Mouse (Mus musculus): Measurements from ENCODE around the gene Ripor2. TPM values are rescaled to one million over a fixed set of nuclear protein-coding genes. Genes with fewer than 3 reads are reported as not detected.

Gene Ripor2
- polyA plus RNA-seq, 1 experiment = not detected

DNA sequence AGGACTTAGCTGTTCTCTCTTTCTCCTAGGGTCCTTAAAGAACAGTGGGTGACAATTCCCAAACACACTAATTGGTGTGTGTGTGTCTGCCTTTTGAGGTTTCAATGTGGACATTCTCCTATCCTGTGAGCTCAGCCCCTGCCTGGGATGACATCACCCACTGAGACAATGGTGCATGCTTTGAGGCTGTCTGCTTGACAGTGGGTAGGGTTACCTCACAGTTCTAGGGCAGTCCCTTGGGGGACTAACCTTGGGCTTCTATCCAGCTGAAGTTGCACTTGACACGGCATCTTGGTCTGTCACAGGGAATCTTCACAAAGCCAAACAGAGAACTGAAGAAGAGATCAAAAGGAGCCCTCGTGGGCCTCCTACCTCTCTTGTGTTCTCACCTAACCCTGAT is 86.6 kb downstream of the Ripor2 start:
- H3K4me3 ChIP-seq (ENCODE audit: insufficient read depth, low read depth, low read length) = no peak overlapping the region
- H3K4me1 ChIP-seq (ENCODE audit: control insufficient read depth, insufficient read depth, low read length) = no peaks in the 10 kb centered on the region
- WGBS = 65% methylated on average over 2 of the region's 2 CpGs
- TF ChIP-seq POLR2A (IDR thresholded peaks at IDR 0.05; ENCODE audit: insufficient read depth, low read depth, low read length) (no peak), CTCF (IDR thresholded peaks at IDR 0.05; ENCODE audit: insufficient read depth, low read depth, low read length) (no peak)
- H3K27ac ChIP-seq (ENCODE audit: insufficient read depth, low read depth, low read length) = no peak overlapping the region

DNA sequence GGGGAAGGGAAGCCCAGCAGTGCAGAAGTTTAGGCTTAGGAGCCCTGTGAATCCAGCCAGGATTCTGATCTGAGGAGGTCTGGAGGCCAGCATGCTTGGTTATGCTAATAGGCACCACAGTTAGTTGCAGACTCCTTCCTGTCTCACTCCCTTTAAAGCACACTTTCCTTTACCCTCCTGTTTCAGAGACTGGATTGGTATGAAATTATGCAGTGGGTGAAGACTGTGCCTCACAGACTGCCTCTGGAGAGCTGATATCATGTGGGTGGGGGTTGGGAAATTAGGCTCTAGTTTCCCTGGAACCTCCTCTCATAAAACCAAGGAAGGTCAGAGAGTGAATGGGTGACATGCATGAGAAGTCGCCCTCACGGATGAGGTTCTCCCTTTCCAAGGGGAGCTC is 88.7 kb downstream of the Ripor2 start:
- no peak overlapping the region for H3K27ac ChIP-seq (ENCODE audit: insufficient read depth, low read depth, low read length)
- TF ChIP-seq POLR2A (IDR thresholded peaks at IDR 0.05; ENCODE audit: insufficient read depth, low read depth, low read length) = no peak
- no peak for TF ChIP-seq CTCF (IDR thresholded peaks at IDR 0.05; ENCODE audit: insufficient read depth, low read depth, low read length)
- WGBS = 92% methylated on average over 2 of the region's 2 CpGs
- H3K4me1 ChIP-seq (ENCODE audit: control insufficient read depth, insufficient read depth, low read length) = no peaks in the 10 kb centered on the region
- H3K4me3 ChIP-seq (ENCODE audit: insufficient read depth, low read depth, low read length) = no peak overlapping the region

DNA sequence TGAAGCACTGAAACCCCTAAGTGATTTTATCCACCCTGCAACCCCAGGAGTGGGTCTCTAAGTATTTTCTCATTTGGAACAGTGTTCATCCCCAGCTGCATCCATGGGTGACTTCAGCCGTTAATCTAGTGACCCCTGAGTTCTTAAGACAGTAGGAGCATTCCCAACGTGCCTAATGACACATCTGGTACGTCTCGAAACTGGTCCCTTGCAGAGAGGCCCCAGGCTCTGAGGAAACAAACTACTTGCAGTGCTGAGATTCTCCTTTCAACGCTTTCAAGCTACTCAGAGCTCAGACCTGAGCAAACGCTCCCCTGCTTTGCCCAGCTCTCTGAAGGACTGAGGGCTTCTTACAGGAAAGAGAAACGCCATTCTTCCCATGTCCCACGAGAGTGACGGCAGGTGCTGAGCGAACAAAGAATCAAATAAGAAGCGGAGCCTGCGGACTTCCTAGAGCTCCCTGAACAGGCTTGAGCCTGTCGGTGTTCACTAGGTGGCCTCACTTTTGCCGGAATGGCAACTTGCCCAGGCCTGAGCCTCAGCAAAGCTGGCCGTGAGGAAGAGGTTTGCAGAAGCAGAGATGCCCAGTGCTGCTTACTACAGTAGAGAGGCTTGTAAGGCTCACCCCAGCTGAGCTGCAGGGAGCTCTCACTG is 97.2 kb downstream of the Ripor2 start:
- no peak for TF ChIP-seq POLR2A (IDR thresholded peaks at IDR 0.05; ENCODE audit: insufficient read depth, low read depth, low read length)
- TF ChIP-seq CTCF (IDR thresholded peaks at IDR 0.05; ENCODE audit: insufficient read depth, low read depth, low read length) = no peak
- H3K4me3 ChIP-seq (ENCODE audit: insufficient read depth, low read depth, low read length) = no peak overlapping the region
- H3K4me1 ChIP-seq (ENCODE audit: control insufficient read depth, insufficient read depth, low read length) = 0 out of 2 replicates have a peak, but pooled peaks cover 3% of the 10 kb centered on the region
- H3K27ac ChIP-seq (ENCODE audit: insufficient read depth, low read depth, low read length) = no peak overlapping the region
- 41% methylated on average over 15 of the region's 15 CpGs for WGBS

DNA sequence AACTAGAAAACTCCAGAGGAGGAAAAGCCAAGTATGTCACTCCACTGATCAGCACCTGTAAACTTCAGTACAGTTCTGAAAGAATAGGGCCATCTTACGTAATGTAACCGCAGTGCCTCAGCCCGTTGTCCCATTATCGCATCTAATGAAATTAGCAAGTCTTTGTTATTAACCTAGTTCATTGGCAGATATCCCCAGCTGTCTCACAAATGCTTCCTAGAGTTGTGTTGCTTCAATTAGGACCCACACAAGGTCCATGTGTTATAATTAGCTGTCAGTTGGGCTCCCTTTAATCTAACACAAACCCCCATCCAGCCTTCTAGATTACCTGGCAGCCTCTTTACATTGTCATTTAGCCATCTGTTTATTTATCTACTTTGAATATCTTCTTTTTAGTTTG is 99.0 kb downstream of the Ripor2 start:
- Histone ChIP-seq H3K4me1 (ENCODE audit: control insufficient read depth, insufficient read depth, low read length) (0 out of 2 replicates have a peak, but pooled peaks cover 3% of the 10 kb centered on the region), H3K27ac (ENCODE audit: insufficient read depth, low read depth, low read length) (no peak overlapping the region), H3K4me3 (ENCODE audit: insufficient read depth, low read depth, low read length) (no peak overlapping the region)
- WGBS = 76% methylated on average over 4 of the region's 4 CpGs
- no peak for TF ChIP-seq CTCF (IDR thresholded peaks at IDR 0.05; ENCODE audit: insufficient read depth, low read depth, low read length)
- TF ChIP-seq POLR2A (IDR thresholded peaks at IDR 0.05; ENCODE audit: insufficient read depth, low read depth, low read length) = no peak

DNA sequence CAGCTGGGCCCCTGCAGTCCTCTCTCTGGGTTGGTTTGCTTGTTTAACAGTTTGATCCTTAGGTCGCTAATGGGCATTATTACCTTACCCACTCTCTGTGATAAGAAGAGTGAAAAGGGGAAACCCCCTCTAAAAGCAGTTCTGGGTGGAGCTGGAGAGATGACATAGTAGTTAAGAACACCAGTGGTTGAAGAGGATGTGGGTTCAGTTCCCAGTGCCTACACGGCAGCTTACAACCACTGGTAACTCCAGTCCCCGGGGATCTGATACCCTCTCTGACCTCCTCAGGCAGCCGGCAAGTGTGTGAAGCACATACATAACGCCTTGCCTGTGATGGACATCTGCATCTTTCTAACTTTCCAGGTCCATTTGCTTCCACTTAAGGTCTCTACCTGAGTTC is 100.4 kb downstream of the Ripor2 start:
- 90% methylated on average over 5 of the region's 5 CpGs for WGBS
- H3K4me1 ChIP-seq (ENCODE audit: control insufficient read depth, insufficient read depth, low read length) = peaks cover 7% of the 10 kb centered on the region; the same call in 1 of the 2 replicates

DNA sequence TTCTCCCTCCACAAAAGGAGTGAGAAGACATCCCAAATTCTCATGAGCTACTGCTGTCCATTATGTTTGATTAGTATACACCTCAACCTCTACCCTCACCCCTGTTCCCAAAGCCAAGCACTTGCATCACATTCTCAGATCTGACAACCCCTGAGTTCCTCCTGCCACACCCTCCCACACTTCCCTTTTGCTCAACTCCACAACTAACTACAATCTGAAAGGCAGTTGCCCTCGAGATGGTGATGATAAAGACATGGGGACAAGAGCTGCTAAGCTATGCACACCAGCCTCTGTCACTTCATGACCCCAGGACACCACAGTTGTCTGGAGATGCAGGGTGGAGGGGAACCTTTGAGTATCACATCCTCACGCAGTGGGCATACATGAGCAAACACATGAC is 102.5 kb downstream of the Ripor2 start:
- Histone ChIP-seq H3K4me3 (ENCODE audit: insufficient read depth, low read depth, low read length) (no peak overlapping the region), H3K4me1 (ENCODE audit: control insufficient read depth, insufficient read depth, low read length) (peaks cover 4% of the 10 kb centered on the region; the same call in 1 of the 2 replicates), H3K27ac (ENCODE audit: insufficient read depth, low read depth, low read length) (no peak overlapping the region)
- TF ChIP-seq POLR2A (IDR thresholded peaks at IDR 0.05; ENCODE audit: insufficient read depth, low read depth, low read length) = no peak
- TF ChIP-seq CTCF (IDR thresholded peaks at IDR 0.05; ENCODE audit: insufficient read depth, low read depth, low read length) = no peak
- 78% methylated on average over 2 of the region's 2 CpGs for WGBS

More for the DNA sequence above, 100.4 kb downstream of the Ripor2 start:
- H3K4me3 ChIP-seq (ENCODE audit: insufficient read depth, low read depth, low read length) = no peak overlapping the region
- no peak for TF ChIP-seq POLR2A (IDR thresholded peaks at IDR 0.05; ENCODE audit: insufficient read depth, low read depth, low read length)
- TF ChIP-seq CTCF (IDR thresholded peaks at IDR 0.05; ENCODE audit: insufficient read depth, low read depth, low read length) = no peak
- H3K27ac ChIP-seq (ENCODE audit: insufficient read depth, low read depth, low read length) = no peak overlapping the region

DNA sequence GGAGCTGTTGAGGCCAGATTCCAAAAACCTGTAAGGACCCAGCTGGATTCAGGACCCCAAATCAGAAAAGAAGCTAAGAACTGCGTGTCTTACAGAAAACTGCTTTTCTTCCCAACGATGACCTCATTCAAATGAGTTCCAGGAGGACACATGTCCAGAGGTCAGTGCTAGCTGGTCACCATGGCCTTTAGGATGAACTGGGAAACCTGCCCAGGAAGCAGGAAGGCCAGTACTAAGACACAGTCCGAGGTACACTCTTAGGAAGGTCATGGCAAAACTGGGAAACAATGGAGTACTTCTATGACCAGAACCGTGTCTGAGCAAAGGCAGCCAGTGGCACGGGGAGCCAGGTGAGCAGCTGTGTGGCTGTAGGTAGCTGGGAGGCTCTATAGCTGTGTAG is 103.9 kb downstream of the Ripor2 start:
- Histone ChIP-seq H3K4me3 (ENCODE audit: insufficient read depth, low read depth, low read length) (no peak overlapping the region), H3K4me1 (ENCODE audit: control insufficient read depth, insufficient read depth, low read length) (peaks cover 4% of the 10 kb centered on the region; the same call in 1 of the 2 replicates), H3K27ac (ENCODE audit: insufficient read depth, low read depth, low read length) (no peak overlapping the region)
- 75% methylated on average over 5 of the region's 5 CpGs for WGBS
- TF ChIP-seq POLR2A (IDR thresholded peaks at IDR 0.05; ENCODE audit: insufficient read depth, low read depth, low read length) = no peak
- no peak for TF ChIP-seq CTCF (IDR thresholded peaks at IDR 0.05; ENCODE audit: insufficient read depth, low read depth, low read length)

DNA sequence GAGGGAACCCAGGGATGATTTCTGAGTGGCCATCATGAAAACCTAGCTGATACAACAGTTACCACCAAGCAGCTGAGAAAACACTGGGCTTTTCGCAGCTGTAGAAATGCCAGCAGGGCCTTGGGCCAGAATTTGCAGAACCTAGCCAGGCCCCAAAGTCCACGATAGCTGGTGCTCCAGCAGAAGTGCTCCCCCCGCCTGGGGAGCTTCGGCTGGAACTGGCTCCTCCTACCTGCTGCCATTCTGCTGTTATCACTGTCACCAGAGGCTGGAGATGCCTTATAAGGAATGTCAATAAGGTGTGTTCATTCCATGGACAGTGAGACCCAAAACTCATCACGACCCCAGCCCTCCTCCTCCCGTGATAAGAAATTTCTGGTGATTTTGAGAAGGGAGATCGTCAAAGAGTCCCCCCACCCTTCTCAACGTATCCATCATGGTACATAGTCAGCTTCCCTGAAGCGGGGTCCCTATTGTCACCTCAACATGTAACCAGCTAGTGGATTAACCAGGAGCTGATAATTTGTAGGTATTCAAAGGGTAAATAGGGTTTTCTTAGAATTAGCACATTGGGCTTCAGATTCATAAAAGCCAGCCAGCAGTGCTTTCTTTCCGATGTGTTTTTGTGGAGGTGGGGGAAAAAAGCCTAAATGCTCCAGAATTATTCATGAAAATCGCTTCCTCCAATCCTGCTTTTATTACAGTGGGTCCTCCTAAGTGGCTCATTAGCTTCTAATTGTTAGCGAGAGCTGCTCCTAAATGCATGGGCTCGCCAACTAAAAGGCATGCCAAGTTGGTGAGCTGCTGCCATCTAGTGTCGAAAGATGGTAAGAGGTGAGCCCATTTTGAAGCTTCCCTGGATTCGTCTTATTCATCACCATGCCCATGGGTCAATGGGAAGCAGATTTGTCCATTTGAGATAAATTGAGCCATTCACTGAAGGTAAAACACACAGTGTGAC is 105.0 kb downstream of the Ripor2 start:
- no peak for TF ChIP-seq POLR2A (IDR thresholded peaks at IDR 0.05; ENCODE audit: insufficient read depth, low read depth, low read length)
- TF ChIP-seq CTCF (IDR thresholded peaks at IDR 0.05; ENCODE audit: insufficient read depth, low read depth, low read length) = 0 out of 2 replicates have a peak, but pooled peaks have one; percentile 30
- Histone ChIP-seq H3K27ac (ENCODE audit: insufficient read depth, low read depth, low read length) (no peak overlapping the region), H3K4me3 (ENCODE audit: insufficient read depth, low read depth, low read length) (no peak overlapping the region), H3K4me1 (ENCODE audit: control insufficient read depth, insufficient read depth, low read length) (peaks cover 4% of the 10 kb centered on the region; the same call in 1 of the 2 replicates)
- WGBS = 13% methylated on average over 15 of the region's 15 CpGs

DNA sequence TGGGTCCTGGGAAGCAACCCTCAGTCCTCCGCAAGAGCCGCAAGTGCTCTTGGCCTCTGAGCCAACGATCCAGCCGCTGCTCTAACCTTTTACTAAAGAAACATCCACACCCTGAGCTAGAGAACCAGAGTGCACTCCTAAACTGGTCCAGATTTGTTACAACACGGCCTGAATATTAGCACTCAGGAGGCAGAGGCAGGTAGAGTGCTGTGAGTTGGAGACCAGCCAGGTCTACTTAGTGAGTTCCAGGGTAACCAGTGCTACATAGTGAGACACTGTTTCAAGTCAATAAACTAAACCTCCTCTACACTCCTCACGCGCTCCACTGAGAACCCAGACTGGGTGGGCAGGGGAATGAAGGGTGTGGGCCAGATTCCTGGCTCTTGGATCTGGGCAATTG is 111.3 kb downstream of the Ripor2 start:
- Histone ChIP-seq H3K4me3 (ENCODE audit: insufficient read depth, low read depth, low read length) (no peak overlapping the region), H3K4me1 (ENCODE audit: control insufficient read depth, insufficient read depth, low read length) (no peaks in the 10 kb centered on the region), H3K27ac (ENCODE audit: insufficient read depth, low read depth, low read length) (no peak overlapping the region)
- TF ChIP-seq POLR2A (IDR thresholded peaks at IDR 0.05; ENCODE audit: insufficient read depth, low read depth, low read length) (no peak), CTCF (IDR thresholded peaks at IDR 0.05; ENCODE audit: insufficient read depth, low read depth, low read length) (no peak)
- 84% methylated on average over 7 of the region's 7 CpGs for WGBS
